Mouse (Mus musculus) MEL (cell line): ENCODE measurements around the gene Olfr806. TPM values are rescaled to one million over a fixed set of nuclear protein-coding genes. Genes with fewer than 3 reads are reported as not detected.

ENCODE experiments used
- DNase-seq: peaks from one replicate; pipeline ENCODE4 v3.0.0; 2011; ENCODE audit warnings: low read depth, low spot score
- H3K27ac ChIP-seq: 2 replicates; pipeline ENCODE4 v1.5.1; 2012; ENCODE audit warnings: low read depth, mild to moderate bottlenecking, control low read depth, low read length, moderate library complexity; ENCODE audit not compliant: control insufficient read depth
- H3K27me3 ChIP-seq, 2 experiments: fragments of 150-350 bp in 1 of 2; sonication (generic) in 1 of 2; 2 replicates each; pipeline ENCODE4 v1.6.1; 2012; ENCODE audit warnings: low read length in 2 of 2, mild to moderate bottlenecking in 2 of 2, improper control_type of control experiment in 1 of 2, moderate library complexity in 1 of 2; ENCODE audit not compliant: insufficient read depth in 2 of 2, control insufficient read depth in 1 of 2
- H3K36me3 ChIP-seq, 2 experiments: 2 replicates each; pipeline ENCODE4 v1.6.1; 2012 to 2014; ENCODE audit warnings: low read length in 2 of 2, improper control_type of control experiment in 1 of 2, inconsistent platforms in 1 of 2, mild to moderate bottlenecking in 1 of 2; ENCODE audit not compliant: insufficient read depth in 2 of 2, control insufficient read depth in 1 of 2
- H3K4me1 ChIP-seq, 2 experiments: fragments of 150-350 bp in 1 of 2; sonication (generic) in 1 of 2; 2 replicates each; pipeline ENCODE4 v1.6.1; 2012; ENCODE audit warnings: low read length in 2 of 2, improper control_type of control experiment in 1 of 2, mild to moderate bottlenecking in 1 of 2; ENCODE audit not compliant: insufficient read depth in 2 of 2, control insufficient read depth in 1 of 2
- H3K4me3 ChIP-seq, 2 experiments: fragments of 150-350 bp in 1 of 2; sonication (generic) in 1 of 2; 2 replicates each; pipeline ENCODE4 v1.5.1; 2012; ENCODE audit warnings: low read depth in 2 of 2, low read length in 2 of 2, mild to moderate bottlenecking in 2 of 2, moderate library complexity in 2 of 2, control low read depth in 1 of 2, improper control_type of control experiment in 1 of 2; ENCODE audit not compliant: control insufficient read depth in 1 of 2, insufficient read depth in 1 of 2
- H3K79me2 ChIP-seq: 2 replicates; pipeline ENCODE4 v1.6.1; 2012; ENCODE audit warnings: mild to moderate bottlenecking, low read length, moderate library complexity; ENCODE audit not compliant: control insufficient read depth, poor library complexity, insufficient read depth
- H3K9ac ChIP-seq: 2 replicates; pipeline ENCODE4 v1.6.1; 2012; ENCODE audit warnings: low read depth, mild to moderate bottlenecking, control low read depth, low read length, moderate library complexity; ENCODE audit not compliant: control insufficient read depth, poor library complexity, severe bottlenecking
- H3K9me3 ChIP-seq: fragments of 150-350 bp; sonication (generic); replicated peaks from 2 replicates; pipeline ENCODE4 v1.6.1; 2012; ENCODE audit warnings: mild to moderate bottlenecking, low read length, improper control_type of control experiment, moderate library complexity; ENCODE audit not compliant: insufficient read depth
- E2F4 ChIP-seq: IDR thresholded peaks from 2 replicates; pipeline ENCODE4 v1.6.1; 2011; ENCODE audit warnings: low read depth, low read length, improper control_type of control experiment, borderline replicate concordance
- ELF1 ChIP-seq: IDR thresholded peaks from 2 replicates; pipeline ENCODE4 v1.6.1; 2014; ENCODE audit warnings: low read depth, mild to moderate bottlenecking, inconsistent platforms, low read length, improper control_type of control experiment, moderate library complexity
- EP300 ChIP-seq, 2 experiments: IDR thresholded peaks; 2 replicates each; pipeline ENCODE4 v1.6.1; 2011; ENCODE audit warnings: improper control_type of control experiment in 2 of 2, low read length in 2 of 2, low read depth in 1 of 2, mild to moderate bottlenecking in 1 of 2
- GABPA ChIP-seq: IDR thresholded peaks from 2 replicates; pipeline ENCODE4 v1.6.1; 2012; ENCODE audit warnings: low read depth, mild to moderate bottlenecking, inconsistent platforms, low read length, improper control_type of control experiment, moderate library complexity
- MXI1 ChIP-seq: IDR thresholded peaks from 2 replicates; pipeline ENCODE4 v1.6.1; 2011; ENCODE audit warnings: mild to moderate bottlenecking, low read depth, low read length, improper control_type of control experiment
- POLR2A ChIP-seq, 2 experiments: IDR thresholded peaks; 2 replicates each; pipeline ENCODE4 v1.6.1; 2011 to 2012; ENCODE audit warnings: low read length in 2 of 2, mild to moderate bottlenecking in 2 of 2, control low read depth in 1 of 2, improper control_type of control experiment in 1 of 2, low read depth in 1 of 2, moderate library complexity in 1 of 2; ENCODE audit not compliant: control insufficient read depth in 1 of 2, insufficient read depth in 1 of 2, poor library complexity in 1 of 2
- POLR2AphosphoS5 ChIP-seq: IDR thresholded peaks from 2 replicates; pipeline ENCODE4 v1.6.1; 2012; ENCODE audit warnings: low read depth, borderline replicate concordance, mild to moderate bottlenecking, inconsistent platforms, low read length, moderate library complexity, mixed read lengths
- RAD21 ChIP-seq: IDR thresholded peaks from 2 replicates; pipeline ENCODE4 v1.6.1; 2011; ENCODE audit warnings: mild to moderate bottlenecking, low read depth, low read length, improper control_type of control experiment
- TBP ChIP-seq: IDR thresholded peaks from 2 replicates; pipeline ENCODE4 v1.8.0; 2011; ENCODE audit warnings: low read depth, low read length, improper control_type of control experiment
- ZNF384 ChIP-seq: IDR thresholded peaks from 2 replicates; pipeline ENCODE4 v1.6.1; 2012; ENCODE audit warnings: low read depth, mild to moderate bottlenecking, inconsistent platforms, low read length, improper control_type of control experiment
- polyA plus RNA-seq, 2 experiments: library from polyadenylated mRNA; stranded (reverse) in 1 of 2; unstranded in 1 of 2; fragments of >175 nt in 1 of 2; fragments of >200 nt in 1 of 2; gene quantifications; 2 replicates each; pipeline versions ENCODE4 v1.2.1 to v1.2.4; 2012; ENCODE audit warnings: low replicate concordance in 2 of 2, low read depth in 1 of 2; ENCODE audit not compliant: insufficient read length in 2 of 2, insufficient read depth in 1 of 2, missing spikeins in 1 of 2
- total RNA-seq: library from RNA; depleted of rRNA; stranded (reverse); fragments of 300-350 nt; gene quantifications from 2 replicates; pipeline ENCODE4 v1.2.3, GENCODE M21; 2012; rRNA removed

The Olfr806 gene
- total and polyA plus RNA-seq, 3 experiments = not detected

GRCm38 (mm10) chr10:129688069-129688468 lies 53.7 kb downstream of the Olfr806 start, which contains the start of gene Olfr802:
Gene Olfr802, minus strand, starts transcription at chr10:129688169.
- no peak for TF ChIP-seq POLR2A (IDR thresholded peaks at IDR 0.05; ENCODE audit: control insufficient read depth in 1 of 2, insufficient read depth in 1 of 2, low read depth in 1 of 2, low read length in 2 of 2, poor library complexity in 1 of 2)
- TF ChIP-seq EP300 (IDR thresholded peaks at IDR 0.05; ENCODE audit: low read depth in 1 of 2, low read length in 2 of 2) = no peak
- TF ChIP-seq ZNF384 = no peak
- no peak for TF ChIP-seq RAD21
- no peak for TF ChIP-seq POLR2AphosphoS5
- no peak for TF ChIP-seq TBP
- no peak for TF ChIP-seq GABPA
- no peak for TF ChIP-seq MXI1
- no peak for TF ChIP-seq ELF1
- TF ChIP-seq E2F4 = no peak
- DNase-seq = no peak
- Histone ChIP-seq H3K27me3 (no peaks in the 10 kb centered on the region), H3K4me1 (no peaks in the 10 kb centered on the region), H3K9me3 (no peaks in the 10 kb centered on the region), H3K27ac (no peak within 1 kb of the TSS), H3K9ac (no peak within 1 kb of the TSS), H3K4me3 (no peak within 1 kb of the TSS), H3K36me3 (no peaks in the 10 kb centered on the region), H3K79me2 (no peaks in the 10 kb centered on the region)

Other genes starting within 250 kb of the Olfr806 start
- not detected in 2 replicates for gene Olfr790, start 243.4 kb downstream of the Olfr806 start, total RNA-seq
- not detected for gene Olfr790, start 243.4 kb downstream of the Olfr806 start, polyA plus RNA-seq
- gene Olfr791, start 220.1 kb downstream of the Olfr806 start, total RNA-seq = not detected in 2 replicates
- gene Olfr791, start 220.1 kb downstream of the Olfr806 start, polyA plus RNA-seq = not detected
- gene Olfr792, start 202.8 kb downstream of the Olfr806 start, total RNA-seq = not detected in 2 replicates
- not detected for gene Olfr792, start 202.8 kb downstream of the Olfr806 start, polyA plus RNA-seq
- gene Olfr794, start 174.3 kb downstream of the Olfr806 start, total RNA-seq = not detected in 2 replicates
- gene Olfr794, start 174.3 kb downstream of the Olfr806 start, polyA plus RNA-seq = not detected
- gene Olfr796, start 129.4 kb downstream of the Olfr806 start, total RNA-seq = not detected in 2 replicates
- gene Olfr796, start 129.4 kb downstream of the Olfr806 start, polyA plus RNA-seq = not detected
- not detected in 2 replicates for gene Olfr798, start 114.0 kb downstream of the Olfr806 start, total RNA-seq
- not detected for gene Olfr798, start 114.0 kb downstream of the Olfr806 start, polyA plus RNA-seq
- gene Olfr799, start 104.4 kb downstream of the Olfr806 start, total RNA-seq = not detected in 2 replicates
- not detected for gene Olfr799, start 104.4 kb downstream of the Olfr806 start, polyA plus RNA-seq
- gene Olfr800, start 84.2 kb downstream of the Olfr806 start, total RNA-seq = not detected in 2 replicates
- gene Olfr800, start 84.2 kb downstream of the Olfr806 start, polyA plus RNA-seq = not detected
- gene Olfr801, start 68.1 kb downstream of the Olfr806 start, total RNA-seq = not detected in 2 replicates
- not detected for gene Olfr801, start 68.1 kb downstream of the Olfr806 start, polyA plus RNA-seq
- not detected in 2 replicates for gene Olfr802, start 53.8 kb downstream of the Olfr806 start, total RNA-seq
- gene Olfr802, start 53.8 kb downstream of the Olfr806 start, polyA plus RNA-seq = not detected
- gene Olfr803, start 47.6 kb downstream of the Olfr806 start, total RNA-seq = not detected in 2 replicates
- gene Olfr803, start 47.6 kb downstream of the Olfr806 start, polyA plus RNA-seq = under 1 TPM in 1 of 2 experiments, not detected in 1; 0.03 TPM
- not detected in 2 replicates for gene Olfr804, start 38.7 kb downstream of the Olfr806 start, total RNA-seq
- not detected for gene Olfr804, start 38.7 kb downstream of the Olfr806 start, polyA plus RNA-seq
- not detected in 2 replicates for gene Olfr805, start 12.5 kb downstream of the Olfr806 start, total RNA-seq
- gene Olfr805, start 12.5 kb downstream of the Olfr806 start, polyA plus RNA-seq = not detected
- not detected in 2 replicates for gene Olfr807, start 15.9 kb upstream of the Olfr806 start, total RNA-seq
- gene Olfr807, start 15.9 kb upstream of the Olfr806 start, polyA plus RNA-seq = not detected
- not detected in 2 replicates for gene Olfr808, start 23.6 kb upstream of the Olfr806 start, total RNA-seq
- not detected for gene Olfr808, start 23.6 kb upstream of the Olfr806 start, polyA plus RNA-seq
- not detected in 2 replicates for gene Olfr809, start 32.7 kb upstream of the Olfr806 start, total RNA-seq
- gene Olfr809, start 32.7 kb upstream of the Olfr806 start, polyA plus RNA-seq = not detected
- not detected in 2 replicates for gene Olfr810, start 53.0 kb upstream of the Olfr806 start, total RNA-seq
- gene Olfr810, start 53.0 kb upstream of the Olfr806 start, polyA plus RNA-seq = not detected
- not detected in 2 replicates for gene Olfr811, start 62.5 kb upstream of the Olfr806 start, total RNA-seq
- not detected for gene Olfr811, start 62.5 kb upstream of the Olfr806 start, polyA plus RNA-seq
- not detected in 2 replicates for gene Olfr812, start 104.2 kb upstream of the Olfr806 start, total RNA-seq
- gene Olfr812, start 104.2 kb upstream of the Olfr806 start, polyA plus RNA-seq = not detected
- not detected in 2 replicates for gene Olfr813, start 113.4 kb upstream of the Olfr806 start, total RNA-seq
- not detected for gene Olfr813, start 113.4 kb upstream of the Olfr806 start, polyA plus RNA-seq
- gene Olfr814, start 137.9 kb upstream of the Olfr806 start, total RNA-seq = not detected in 2 replicates
- not detected for gene Olfr814, start 137.9 kb upstream of the Olfr806 start, polyA plus RNA-seq
- not detected in 2 replicates for gene Olfr815, start 163.9 kb upstream of the Olfr806 start, total RNA-seq
- not detected for gene Olfr815, start 163.9 kb upstream of the Olfr806 start, polyA plus RNA-seq
- not detected in 2 replicates for gene Olfr816, start 173.7 kb upstream of the Olfr806 start, total RNA-seq
- gene Olfr816, start 173.7 kb upstream of the Olfr806 start, polyA plus RNA-seq = not detected
- not detected in 2 replicates for gene Olfr818, start 207.2 kb upstream of the Olfr806 start, total RNA-seq
- gene Olfr818, start 207.2 kb upstream of the Olfr806 start, polyA plus RNA-seq = not detected
- gene Olfr819, start 225.3 kb upstream of the Olfr806 start, total RNA-seq = not detected in 2 replicates
- not detected for gene Olfr819, start 225.3 kb upstream of the Olfr806 start, polyA plus RNA-seq
- not detected in 2 replicates for gene Olfr247, start 234.2 kb upstream of the Olfr806 start, total RNA-seq
- gene Olfr247, start 234.2 kb upstream of the Olfr806 start, polyA plus RNA-seq = not detected
- not detected in 2 replicates for gene Gm10310, start 243.1 kb upstream of the Olfr806 start, total RNA-seq
- not detected for gene Gm10310, start 243.1 kb upstream of the Olfr806 start, polyA plus RNA-seq